Mouse (Mus musculus) heart, postnatal 0 days (tissue): ENCODE data around the gene Ascl2. TPM values are rescaled to one million over a fixed set of nuclear protein-coding genes. Genes with fewer than 3 reads are reported as not detected.

Source experiments
- ATAC-seq: fragments of 200-750 bp; cut with Nextera tagmentation; 2 replicates; pipeline ENCODE4 v1.8.0; 2017; ENCODE audit warnings: low read depth, moderate number of reproducible peaks, moderate library complexity; ENCODE audit not compliant: insufficient read depth
- DNase-seq: peaks from one replicate; pipeline ENCODE4 v3.0.0-alpha.2; 2016; ENCODE audit warnings: low spot score
- H3K27ac ChIP-seq: fragments of 300-500 bp; sonication (generic); 2 replicates; pipeline ENCODE4 v1.5.1; 2014; ENCODE audit warnings: low read depth, mild to moderate bottlenecking
- H3K27me3 ChIP-seq: fragments of 300-500 bp; sonication (generic); 2 replicates; pipeline ENCODE4 v1.6.1; 2014; ENCODE audit warnings: low read length, mixed read lengths; ENCODE audit not compliant: control insufficient read depth, insufficient read depth
- H3K36me3 ChIP-seq: fragments of 300-500 bp; sonication (generic); replicated peaks from 2 replicates; pipeline ENCODE4 v1.6.1; 2014; ENCODE audit warnings: low read length, mixed read lengths; ENCODE audit not compliant: control insufficient read depth, insufficient read depth
- H3K4me1 ChIP-seq: fragments of 300-500 bp; sonication (generic); 2 replicates; pipeline ENCODE4 v1.6.1; 2014; ENCODE audit warnings: antibody characterized with exemption; ENCODE audit not compliant: control insufficient read depth, insufficient read depth
- H3K4me2 ChIP-seq: fragments of 300-500 bp; sonication (generic); 2 replicates; pipeline ENCODE4 v1.6.1; 2014; ENCODE audit warnings: low read depth, mild to moderate bottlenecking, low read length, moderate library complexity
- H3K4me3 ChIP-seq: fragments of 300-500 bp; sonication (generic); 2 replicates; pipeline ENCODE4 v1.5.1; 2014; ENCODE audit warnings: low read depth, low read length
- H3K9ac ChIP-seq: fragments of 300-500 bp; sonication (generic); replicated peaks from 2 replicates; pipeline ENCODE4 v1.6.1; 2014; ENCODE audit warnings: low read depth, low read length, mixed read lengths
- H3K9me3 ChIP-seq: fragments of 300-500 bp; sonication (generic); replicated peaks from 2 replicates; pipeline ENCODE4 v1.6.1; 2016; ENCODE audit warnings: low read length; ENCODE audit not compliant: control insufficient read depth
- CTCF ChIP-seq: IDR thresholded peaks from 2 replicates; pipeline ENCODE4 v1.5.1; 2016; ENCODE audit warnings: antibody characterized with exemption, control low read depth, low read depth
- EP300 ChIP-seq: IDR thresholded peaks from 2 replicates; pipeline ENCODE4 v1.6.1; 2016; ENCODE audit warnings: antibody characterized with exemption, low read depth
- WGBS: fragments of 180-500 bp; shearing (Covaris S2); extraction: QIAGEN DNeasy Blood & Tissue Kit; methylation state at CpG from one replicate; pipeline ENCODE4 v1.1.7; 2014; 5-methylcytosine and 5-hydroxymethylcytosine counted together
- polyA plus RNA-seq: library from polyadenylated mRNA; unstranded; fragments of >200 nt; fragmentation: Nextera tagmentation; extraction: Ambion mirVana; gene quantifications from 2 replicates; pipeline ENCODE4 v1.2.1, GENCODE M21; 2015
- total RNA-seq: library from RNA; depleted of rRNA; stranded (reverse); fragments of >200 nt; gene quantifications from 2 replicates; pipeline ENCODE4 v1.2.3, GENCODE M21; 2014; ENCODE audit warnings: low replicate concordance

The Ascl2 gene
- total and polyA plus RNA-seq, 2 experiments from 2014 or later: not detected

GRCm38 (mm10) chr7:143008370-143008926 lies 39.4 kb upstream of the Ascl2 start:
- peaks cover 60% of the 10 kb centered on the region for H3K4me1 ChIP-seq
- DNase-seq: peak; percentile 92
- TF ChIP-seq CTCF (peak; percentile 12; the same call in 1 of the 2 replicates), EP300 (no peak)

GRCm38 (mm10) chr7:143007599-143008369 lies 38.7 kb upstream of the Ascl2 start:
- Histone ChIP-seq H3K9me3 (no peaks in the 10 kb centered on the region), H3K4me1 (peaks cover 53% of the 10 kb centered on the region), H3K9ac (0 out of 2 replicates have a peak overlapping the region, but pooled peaks have one; percentile 43), H3K4me2 (peak overlapping the region; percentile 34; the same call in 1 of the 2 replicates), H3K4me3 (no peak overlapping the region), H3K27me3 (no peaks in the 10 kb centered on the region), H3K36me3 (no peaks in the 10 kb centered on the region), H3K27ac (peak overlapping the region; percentile 94)
- TF ChIP-seq EP300 (0 out of 2 replicates have a peak, but pooled peaks have one; percentile 18), CTCF (peak; percentile 96)
- 36% methylated on average over 17 of the region's 17 CpGs for WGBS
- DNase-seq: peak; percentile 90
- ATAC-seq: peak; percentile 86

More at GRCm38 (mm10) chr7:143008370-143008926, 39.4 kb upstream of the Ascl2 start:
- Histone ChIP-seq H3K9ac (peak overlapping the region; percentile 21; the same call in 1 of the 2 replicates), H3K4me3 (no peak overlapping the region), H3K36me3 (no peaks in the 10 kb centered on the region), H3K9me3 (no peaks in the 10 kb centered on the region), H3K27ac (peak overlapping the region; percentile 94), H3K27me3 (no peaks in the 10 kb centered on the region), H3K4me2 (peak overlapping the region; percentile 34; the same call in 1 of the 2 replicates)
- peak; percentile 74 for ATAC-seq
- WGBS: 31% methylated on average over 8 of the region's 8 CpGs

GRCm38 (mm10) chr7:143006756-143007598 lies 37.9 kb upstream of the Ascl2 start:
- no peaks in the 10 kb centered on the region for H3K27me3 ChIP-seq
- no peak for ATAC-seq
- no peak overlapping the region; the same call in 1 of the 2 replicates for H3K4me2 ChIP-seq
- no peak overlapping the region for H3K4me3 ChIP-seq
- H3K9me3 ChIP-seq: no peaks in the 10 kb centered on the region
- peak overlapping the region; percentile 7; the same call in 1 of the 2 replicates for H3K27ac ChIP-seq
- H3K9ac ChIP-seq: no peak overlapping the region
- 74% methylated on average over 8 of the region's 8 CpGs for WGBS
- no peak for DNase-seq
- H3K4me1 ChIP-seq: peaks cover 45% of the 10 kb centered on the region
- no peak for TF ChIP-seq CTCF
- TF ChIP-seq EP300: no peak
- H3K36me3 ChIP-seq: no peaks in the 10 kb centered on the region

GRCm38 (mm10) chr7:143006097-143006755 lies 37.2 kb upstream of the Ascl2 start:
- peak overlapping the region; percentile 20; the same call in 1 of the 2 replicates for H3K4me2 ChIP-seq
- 0 out of 2 replicates have a peak overlapping the region, but pooled peaks have one; percentile 30 for H3K9ac ChIP-seq
- H3K4me1 ChIP-seq: peaks cover 38% of the 10 kb centered on the region
- DNase-seq (peak; percentile 16), ATAC-seq (no peak)
- TF ChIP-seq CTCF (no peak), EP300 (no peak)
- no peak overlapping the region for H3K27ac ChIP-seq
- peak overlapping the region; percentile 9; the same call in 1 of the 2 replicates for H3K4me3 ChIP-seq
- no peaks in the 10 kb centered on the region for H3K36me3 ChIP-seq
- WGBS: 62% methylated on average over 2 of the region's 2 CpGs
- H3K9me3 ChIP-seq: no peaks in the 10 kb centered on the region
- no peaks in the 10 kb centered on the region for H3K27me3 ChIP-seq
